Mouse (Mus musculus): Measurements from ENCODE around the gene Tmem243. TPM values are rescaled to one million over a fixed set of nuclear protein-coding genes. Genes with fewer than 3 reads are reported as not detected.

Gene Tmem243
- total and polyA plus RNA-seq, 3 experiments, result 3.5 to 14.9 TPM; not detected in 1

- no peak for DNase-seq (ENCODE audit: low read depth, low spot score)
- Histone ChIP-seq H3K79me2 (ENCODE audit: control insufficient read depth, insufficient read depth, low read length, poor library complexity) (no peaks in the 10 kb centered on the region), H3K4me1 (ENCODE audit: control insufficient read depth in 1 of 2, insufficient read depth in 2 of 2, low read length in 2 of 2) (no peaks in the 10 kb centered on the region; a peak in 1 of 4 replicates), H3K4me3 (ENCODE audit: control insufficient read depth in 1 of 2, insufficient read depth in 1 of 2, low read depth in 2 of 2, low read length in 2 of 2) (no peak overlapping the region), H3K9ac (ENCODE audit: control insufficient read depth, low read depth, low read length, poor library complexity, severe bottlenecking) (no peak overlapping the region), H3K9me3 (replicated peaks; ENCODE audit: insufficient read depth, low read length) (no peaks in the 10 kb centered on the region), H3K36me3 (ENCODE audit: control insufficient read depth in 1 of 2, insufficient read depth in 2 of 2, low read length in 2 of 2) (no peaks in the 10 kb centered on the region), H3K27ac (ENCODE audit: control insufficient read depth, low read depth, low read length) (no peak overlapping the region), H3K27me3 (ENCODE audit: control insufficient read depth in 1 of 2, insufficient read depth in 2 of 2, low read length in 2 of 2) (peaks cover 0 to 4% of the 10 kb centered on the region in 2 experiments; a peak in 2 of 4 replicates)
- TF ChIP-seq POLR2AphosphoS2 (IDR thresholded peaks at IDR 0.05; ENCODE audit: low read length) (no peak), RAD21 (IDR thresholded peaks at IDR 0.05; ENCODE audit: low read depth, low read length) (peak; percentile 3; the same call in 1 of the 2 replicates), CTCF (IDR thresholded peaks at IDR 0.05 in 2 of 3, conservative IDR thresholded peaks at IDR 0.05 in 1 of 3; ENCODE audit: control insufficient read depth in 1 of 3, insufficient read depth in 1 of 3, low read depth in 2 of 3, low read length in 3 of 3, poor library complexity in 1 of 3, severe bottlenecking in 1 of 3) (peak in 1 of 3 experiments; percentile 5; a peak in 1 of 6 replicates), TCF12 (IDR thresholded peaks at IDR 0.05; ENCODE audit: low read depth, low read length) (no peak)
These were observed 27.2 kb upstream of the Tmem243 start for GRCm38 (mm10) chr5:9073177-9073854.

GRCm38 (mm10) chr5:9079773-9080501, 20.5 kb upstream of the Tmem243 start:
- TF ChIP-seq MYB (IDR thresholded peaks at IDR 0.05; ENCODE audit: low read depth, low read length), result no peak
- no peak for TF ChIP-seq ZNF384 (IDR thresholded peaks at IDR 0.05; ENCODE audit: low read depth, low read length)
- TF ChIP-seq SIN3A (IDR thresholded peaks at IDR 0.05; ENCODE audit: low read length), result no peak
- no peak for TF ChIP-seq RCOR1 (IDR thresholded peaks at IDR 0.05; ENCODE audit: low read depth, low read length)
- TF ChIP-seq POLR2AphosphoS2 (IDR thresholded peaks at IDR 0.05; ENCODE audit: low read length), result no peak
- TF ChIP-seq ELF1 (IDR thresholded peaks at IDR 0.05; ENCODE audit: low read depth, low read length), result no peak
- TF ChIP-seq USF1 (IDR thresholded peaks at IDR 0.05; ENCODE audit: low read depth, low read length), result no peak
- no peak for TF ChIP-seq GATA1 (IDR thresholded peaks at IDR 0.05; ENCODE audit: low read depth, low read length)
- Histone ChIP-seq H3K27me3 (ENCODE audit: control insufficient read depth in 1 of 2, insufficient read depth in 2 of 2, low read length in 2 of 2) (peaks cover 0 to 2% of the 10 kb centered on the region in 2 experiments; a peak in 2 of 4 replicates), H3K4me1 (ENCODE audit: control insufficient read depth in 1 of 2, insufficient read depth in 2 of 2, low read length in 2 of 2) (no peaks in the 10 kb centered on the region), H3K36me3 (ENCODE audit: control insufficient read depth in 1 of 2, insufficient read depth in 2 of 2, low read length in 2 of 2) (no peaks in the 10 kb centered on the region), H3K9ac (ENCODE audit: control insufficient read depth, low read depth, low read length, poor library complexity, severe bottlenecking) (no peak overlapping the region), H3K9me3 (replicated peaks; ENCODE audit: insufficient read depth, low read length) (no peaks in the 10 kb centered on the region), H3K79me2 (ENCODE audit: control insufficient read depth, insufficient read depth, low read length, poor library complexity) (no peaks in the 10 kb centered on the region), H3K4me3 (ENCODE audit: control insufficient read depth in 1 of 2, insufficient read depth in 1 of 2, low read depth in 2 of 2, low read length in 2 of 2) (no peak overlapping the region), H3K27ac (ENCODE audit: control insufficient read depth, low read depth, low read length) (no peak overlapping the region)
- no peak for DNase-seq (ENCODE audit: low read depth, low spot score)
